ENCODE assay signal across 19 mouse cellular contexts in genomic region chr2:103293214-103293613, GRCm38 (mm10). TPM values are rescaled to one million over a fixed set of nuclear protein-coding genes. Genes with fewer than 3 reads are reported as not detected.
"Had no signal": no experiment of that assay in that cellular context is flagged by ENCODE, and none has a peak within 500 bp of the region (broad histone marks: within the 10 kb centered on the region; RNA-seq: fewer than 3 reads in every experiment).

No protein-coding gene starts in this region.

- H3K27me3 ChIP-seq: liver, embryonic 13.5 days; midbrain, embryonic 15.5 days; neural tube, embryonic 13.5 days had no signal

- DNase-seq: layer of hippocampus, postnatal 36 days; liver, embryonic 13.5 days; lung, adult 2 months; lung, postnatal 14 days; lung, postnatal 4 days; right cerebral cortex, postnatal 4 days; thymus, adult 2 months; thymus, postnatal 14 days; thymus, postnatal 4 days had no signal

- H3K4me2 ChIP-seq: liver, embryonic 13.5 days; midbrain, embryonic 11.5 days; midbrain, embryonic 15.5 days; neural tube, embryonic 13.5 days had no signal

- H3K4me3 ChIP-seq: left cerebral cortex, adult 2 months; liver, embryonic 13.5 days; midbrain, embryonic 15.5 days; myocyte; neural tube, embryonic 13.5 days had no signal

- ATAC-seq: midbrain, embryonic 15.5 days had no signal

- H3K9me3 ChIP-seq: liver, embryonic 13.5 days; midbrain, embryonic 15.5 days; neural tube, embryonic 13.5 days had no signal

- H3K27ac ChIP-seq: left cerebral cortex, adult 2 months; liver, embryonic 13.5 days; midbrain, embryonic 15.5 days; neural tube, embryonic 13.5 days had no signal

- H3K9ac ChIP-seq: liver, embryonic 13.5 days; midbrain, embryonic 15.5 days; neural tube, embryonic 13.5 days had no signal

- H3K36me3 ChIP-seq: liver, embryonic 13.5 days; midbrain, embryonic 15.5 days; neural tube, embryonic 13.5 days had no signal

RNA-seq across cellular contexts. Expression of gene Ehf, which starts 9.9 kb away (rescaled TPM):
- total RNA-seq: layer of hippocampus, adult 8-10 months; layer of hippocampus, postnatal 10 days; layer of hippocampus, postnatal 36 days; megakaryocyte progenitor cell, adult 5-6 weeks; megakaryocyte-erythroid progenitor cell, adult 5-6 weeks had no signal
- polyA plus RNA-seq: limb, embryonic 11.5 days; midbrain, embryonic 11.5 days; myocyte had no signal
